Mouse (Mus musculus): ENCODE results near the gene Kalrn. TPM values are rescaled to one million over a fixed set of nuclear protein-coding genes. Genes with fewer than 3 reads are reported as not detected.
A peak's percentile ranks its signal among the peaks of the same experiment; 100 is the strongest.

Gene Kalrn
- total RNA-seq, 1 experiment from 2014 or later: 8.2 TPM

- DNase-seq: no peak
These were observed 15.4 kb downstream of the Kalrn start for GRCm38 (mm10) chr16:34557891-34558290.

GRCm38 (mm10) chr16:34552731-34553130, 20.6 kb downstream of the Kalrn start:
- DNase-seq: no peak

DNA sequence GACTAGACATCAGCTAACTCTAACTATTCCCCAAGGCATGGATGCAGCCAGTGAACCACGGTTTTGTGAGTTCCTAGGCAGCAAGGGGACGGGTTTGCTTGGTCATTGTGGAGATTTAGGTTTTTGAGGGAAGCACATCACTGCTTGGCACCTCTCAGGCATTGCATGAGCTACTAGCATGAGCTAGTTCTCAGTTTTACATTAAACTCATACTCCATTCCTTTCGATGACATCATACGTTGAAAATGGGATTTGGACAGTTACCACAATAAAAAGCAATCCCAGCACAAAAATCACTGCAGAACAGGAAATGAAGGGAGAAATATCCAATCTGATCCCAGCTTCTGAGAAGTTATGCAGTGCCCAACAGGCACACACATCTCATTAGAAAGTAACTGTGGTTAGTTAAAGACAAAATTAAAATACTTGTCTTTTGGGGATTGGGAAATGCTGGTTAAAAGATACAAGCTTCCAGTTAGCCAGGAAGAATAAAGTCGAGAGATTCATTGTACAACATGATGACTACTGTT, 23.8 kb downstream of the Kalrn start:
- DNase-seq: no peak

DNA sequence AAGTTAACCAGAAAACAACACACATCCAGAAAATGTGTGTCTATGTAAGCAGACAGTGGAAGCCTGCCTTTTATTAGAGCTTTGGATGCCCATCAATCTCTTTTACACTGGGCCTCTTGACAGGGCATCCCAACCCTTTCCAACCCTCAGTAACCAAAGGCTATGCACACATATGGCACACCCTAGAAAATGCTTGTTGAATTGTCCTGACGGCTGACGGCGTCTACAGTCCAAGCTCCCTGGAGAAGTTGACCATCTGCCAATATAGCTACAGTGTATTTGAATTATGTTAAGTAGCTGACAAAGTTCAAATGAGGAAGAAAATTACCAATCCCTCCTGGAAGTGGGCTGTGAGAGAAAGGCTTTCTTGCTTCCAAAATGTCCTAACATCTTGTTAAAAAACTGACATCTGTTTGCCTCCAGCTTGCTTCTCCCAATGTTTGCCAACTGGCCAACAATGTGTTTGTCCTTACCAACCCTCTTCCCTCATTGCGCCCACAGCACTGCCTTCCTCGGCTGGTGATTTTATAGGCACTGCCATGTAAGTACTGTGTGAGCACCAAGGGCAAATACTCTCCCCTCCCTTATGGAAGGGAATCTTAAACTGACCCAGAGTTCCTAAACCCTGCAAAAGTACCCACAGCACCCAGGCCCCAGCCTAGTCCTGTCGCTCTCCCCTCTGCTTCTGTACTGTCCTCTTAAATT, 26.4 kb downstream of the Kalrn start:
- no peak for DNase-seq

- DNase-seq: no peak
These were observed 29.6 kb downstream of the Kalrn start for GRCm38 (mm10) chr16:34543754-34544153.

- no peak for DNase-seq
These were observed 31.0 kb downstream of the Kalrn start for GRCm38 (mm10) chr16:34542341-34542740.

DNA sequence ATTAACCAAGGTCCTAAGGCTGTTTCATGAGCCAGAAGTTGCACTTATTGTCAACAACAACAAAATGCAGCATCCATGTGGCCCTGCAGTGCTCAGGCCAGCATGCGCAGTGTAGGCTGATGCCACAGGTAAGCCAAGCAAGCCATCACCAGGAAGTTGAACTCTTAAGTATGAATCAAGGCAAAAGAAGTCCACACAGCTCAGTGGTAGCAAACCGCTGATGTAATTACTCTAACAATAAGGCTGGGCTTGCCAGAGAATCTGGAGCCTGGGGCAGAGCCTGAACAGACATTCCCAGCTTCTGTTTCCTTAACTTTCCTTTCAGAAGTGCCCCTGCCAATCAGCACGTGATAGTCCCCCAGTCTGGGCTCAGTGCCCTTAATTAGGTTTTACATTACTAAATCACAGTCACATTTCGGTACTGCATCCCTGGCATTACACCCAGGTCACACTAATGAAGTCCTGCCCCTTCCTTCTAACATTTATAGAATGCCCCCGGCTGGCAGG, 34.6 kb downstream of the Kalrn start:
- no peak for DNase-seq

- DNase-seq: peak; percentile 43
These were observed 37.0 kb downstream of the Kalrn start for GRCm38 (mm10) chr16:34536300-34536699.

- DNase-seq: peak; percentile 53
These were observed 38.2 kb downstream of the Kalrn start for GRCm38 (mm10) chr16:34535135-34535534.

DNA sequence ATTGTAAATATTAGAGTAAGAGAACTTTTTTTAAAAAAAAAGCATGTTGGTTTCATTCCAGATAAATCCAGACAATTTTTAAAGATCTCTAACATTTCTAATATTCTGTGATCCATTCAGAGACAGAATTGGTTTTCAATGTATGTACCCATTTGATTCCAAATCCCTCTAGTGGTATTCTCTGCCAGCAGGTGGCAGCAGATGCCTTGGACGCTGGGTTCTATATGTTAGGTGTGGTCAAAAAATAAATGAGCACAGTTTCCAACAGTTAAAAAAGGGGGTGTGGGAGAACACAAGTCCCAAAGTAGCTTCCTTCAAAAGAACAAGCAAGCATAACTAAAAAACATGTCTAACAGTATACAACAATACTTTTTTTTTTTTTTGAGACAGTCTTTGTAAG, 41.8 kb downstream of the Kalrn start:
- DNase-seq: peak; percentile 54

DNA sequence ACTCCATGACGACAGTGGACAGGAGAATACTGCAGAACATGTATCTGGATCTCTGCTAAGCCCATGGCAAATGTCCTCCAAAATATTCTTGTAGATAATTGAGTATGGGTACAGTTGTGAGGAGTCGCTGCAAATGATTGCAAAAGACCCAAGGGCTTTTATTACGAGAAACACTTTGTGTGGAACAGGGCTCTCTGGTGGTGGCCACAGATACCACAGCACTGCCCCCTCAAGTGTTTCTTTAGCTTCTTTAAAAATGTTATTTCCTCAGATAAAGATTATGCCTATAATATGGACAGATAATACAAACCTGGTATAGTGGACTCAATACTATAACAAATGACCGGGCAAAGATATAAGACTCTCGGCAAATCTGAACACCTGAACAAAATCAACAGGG, 43.3 kb downstream of the Kalrn start:
- DNase-seq: no peak

- no peak for DNase-seq
These were observed 44.9 kb downstream of the Kalrn start for GRCm38 (mm10) chr16:34528234-34528983.

DNA sequence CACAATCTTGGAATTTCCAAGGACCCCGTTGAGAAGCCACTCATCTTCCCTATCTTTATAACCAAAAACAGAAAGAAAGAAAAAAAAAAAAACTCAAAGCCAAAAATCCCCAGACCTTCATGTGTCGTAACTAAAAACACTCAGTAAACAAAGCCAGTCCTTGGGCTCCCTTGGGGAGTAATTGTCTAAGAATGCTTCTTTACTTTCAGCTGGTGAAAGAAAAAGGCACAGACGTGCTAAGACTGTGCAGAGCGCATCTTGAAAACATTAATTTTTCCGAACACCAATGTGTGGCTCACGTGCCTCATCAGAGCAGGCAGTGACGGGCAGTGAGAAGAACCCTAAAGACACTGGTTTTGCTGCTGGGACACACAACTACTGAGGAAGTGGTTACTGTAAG, 47.0 kb downstream of the Kalrn start:
- DNase-seq: no peak

- no peak for DNase-seq
These were observed 47.5 kb downstream of the Kalrn start for GRCm38 (mm10) chr16:34525866-34526265.

DNA sequence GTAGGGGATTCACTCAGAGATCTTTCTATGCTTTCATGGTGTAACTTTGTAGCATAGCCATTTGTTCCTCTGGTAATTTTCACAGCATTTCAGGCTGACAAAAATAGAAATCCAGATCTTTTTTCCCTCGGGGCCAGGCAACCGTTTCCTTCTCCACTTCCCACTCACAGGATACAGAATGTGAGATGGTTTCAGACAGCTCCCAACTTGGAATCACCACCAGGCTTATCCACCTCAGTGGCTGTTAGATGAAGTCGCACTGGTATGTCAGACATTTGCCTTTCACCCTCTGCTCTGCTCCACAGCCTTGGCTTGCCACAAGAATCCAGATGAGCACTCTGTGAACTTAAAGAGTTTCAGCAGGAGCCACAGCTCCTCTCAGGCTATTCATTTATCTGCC, 48.1 kb downstream of the Kalrn start:
- no peak for DNase-seq

DNA sequence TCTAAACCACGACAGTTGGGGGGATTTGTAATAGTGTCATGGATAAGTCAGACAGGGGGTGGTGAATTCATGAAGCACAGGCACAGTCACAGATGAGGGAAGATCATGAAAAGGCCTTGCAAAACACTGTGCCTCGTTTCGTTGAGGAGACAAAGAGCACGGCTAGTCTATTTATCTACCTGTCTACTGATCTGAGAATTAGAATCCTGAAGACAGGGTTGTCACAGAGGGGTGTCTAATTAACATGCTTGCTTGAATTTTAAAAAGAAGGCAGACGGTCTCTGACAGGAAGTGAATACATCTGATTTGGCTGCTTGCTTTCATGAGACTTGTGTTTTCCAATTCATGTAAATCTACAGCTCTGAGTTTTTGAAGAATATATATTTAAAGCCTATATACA, 52.3 kb downstream of the Kalrn start:
- no peak for DNase-seq

- no peak for DNase-seq
These were observed 56.4 kb downstream of the Kalrn start for GRCm38 (mm10) chr16:34516891-34517398.

DNA sequence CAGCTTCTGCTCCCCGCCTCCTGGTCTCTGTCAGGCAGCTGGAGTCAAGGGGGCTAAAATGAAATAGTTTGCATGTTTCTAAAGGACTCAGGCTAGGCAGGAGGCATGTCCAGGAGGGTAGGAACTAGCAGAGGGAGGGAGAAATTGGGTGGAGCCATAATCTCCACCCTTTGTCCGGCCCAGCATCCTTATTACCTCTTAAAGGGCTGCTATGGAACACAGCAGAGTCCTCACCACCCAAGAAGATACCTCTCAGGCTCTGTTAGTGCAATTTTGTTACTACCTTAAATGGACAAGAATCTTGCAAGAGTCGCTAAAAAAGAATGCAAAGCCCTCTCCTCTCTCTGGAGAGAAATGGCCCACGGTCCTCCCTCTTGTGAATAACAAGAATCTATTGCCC, 57.8 kb downstream of the Kalrn start:
- DNase-seq: no peak

GRCm38 (mm10) chr16:34513956-34514593, 59.3 kb downstream of the Kalrn start:
- no peak for DNase-seq

DNA sequence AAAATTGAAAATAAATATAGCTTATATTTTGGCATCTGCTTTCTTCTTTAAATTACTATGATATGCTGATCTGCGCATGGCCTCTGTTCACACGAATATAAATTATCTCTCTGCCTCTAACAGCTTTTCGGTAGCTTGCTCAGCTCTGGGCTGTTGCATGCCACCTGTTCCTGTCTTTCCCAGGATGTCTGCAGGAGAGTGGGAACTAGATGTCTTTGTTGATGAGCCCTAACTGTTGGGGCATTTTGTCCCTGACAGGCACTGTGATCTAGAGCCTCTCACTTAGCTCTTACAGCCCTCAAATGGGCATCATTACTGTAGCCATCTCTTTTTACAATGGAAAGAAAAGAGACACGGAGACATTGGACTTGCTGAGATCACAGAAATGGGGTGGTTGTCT, 61.0 kb downstream of the Kalrn start:
- DNase-seq: no peak

- DNase-seq: no peak
These were observed 65.2 kb downstream of the Kalrn start for GRCm38 (mm10) chr16:34508125-34508524.

DNA sequence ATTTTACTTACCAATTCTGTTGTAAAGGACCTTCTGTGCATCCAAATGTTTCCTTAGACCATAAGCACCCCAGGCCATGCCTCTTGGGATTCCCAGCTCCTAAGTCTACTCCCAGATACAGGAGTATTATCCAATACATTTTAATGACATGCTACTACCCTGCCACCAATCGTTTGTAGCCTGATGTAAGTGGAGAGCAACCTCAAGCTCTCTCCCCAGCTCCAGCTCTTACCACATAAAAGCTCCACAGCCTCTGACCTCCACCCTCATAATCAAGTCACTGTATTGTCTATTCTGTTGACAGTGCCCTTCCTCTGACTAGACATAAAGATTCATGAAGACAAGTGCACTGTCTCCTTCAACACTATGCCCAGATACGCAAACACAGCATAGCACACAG, 67.3 kb downstream of the Kalrn start:
- DNase-seq: no peak

DNA sequence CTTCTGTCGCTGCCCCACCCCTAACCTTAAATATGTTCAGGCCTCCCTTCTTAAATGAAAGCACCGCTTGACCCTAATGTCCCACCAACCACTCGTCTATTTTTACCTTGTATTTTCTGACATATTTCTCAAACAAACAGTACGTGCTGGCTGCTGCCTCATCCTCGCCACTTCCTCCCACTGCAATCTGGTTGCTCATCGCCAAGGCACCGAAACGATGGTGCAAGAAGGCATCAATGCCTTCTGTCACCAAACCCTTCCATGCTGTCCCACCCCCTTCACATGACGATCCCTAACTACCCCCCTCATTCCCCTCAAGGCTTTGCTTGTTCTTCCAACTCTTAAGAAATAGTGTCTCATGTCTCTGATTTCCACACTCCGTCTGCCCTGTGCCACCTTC, 69.1 kb downstream of the Kalrn start:
- DNase-seq: no peak

All from adrenal gland, postnatal 25 days (tissue).